Mouse (Mus musculus) testis, postnatal 14 days (tissue): Measurements from ENCODE around the gene Plekhm2.

Source experiments
- DNase-seq: peaks from one replicate; pipeline ENCODE4 v3.0.0; 2021; ENCODE audit warnings: low spot score

Gene Plekhm2

GRCm38 (mm10) chr4:141631250-141631649, 33.4 kb downstream of the Plekhm2 start:
- DNase-seq = no peak

- DNase-seq = no peak
Measured at GRCm38 (mm10) chr4:141630021-141630420, 34.7 kb downstream of the Plekhm2 start.

- DNase-seq = no peak
Measured at GRCm38 (mm10) chr4:141628661-141629060, 36.0 kb downstream of the Plekhm2 start.

- DNase-seq = no peak
Measured at GRCm38 (mm10) chr4:141627502-141627901, 37.2 kb downstream of the Plekhm2 start.

- no peak for DNase-seq
Measured at GRCm38 (mm10) chr4:141625774-141626550, 38.7 kb downstream of the Plekhm2 start.

- no peak for DNase-seq
Measured at GRCm38 (mm10) chr4:141624983-141625773, 39.5 kb downstream of the Plekhm2 start.

- no peak for DNase-seq
Measured at GRCm38 (mm10) chr4:141624134-141624533, 40.6 kb downstream of the Plekhm2 start.

GRCm38 (mm10) chr4:141623666-141624065, 41.0 kb downstream of the Plekhm2 start, which contains the start of gene Slc25a34:
Gene Slc25a34 (minus strand): TSS chr4:141623821.
- peak; percentile 69 for DNase-seq

GRCm38 (mm10) chr4:141623037-141623436, 41.7 kb downstream of the Plekhm2 start:
- no peak for DNase-seq

GRCm38 (mm10) chr4:141622580-141622979, 42.1 kb downstream of the Plekhm2 start:
- no peak for DNase-seq

GRCm38 (mm10) chr4:141622091-141622490, 42.6 kb downstream of the Plekhm2 start:
- no peak for DNase-seq

GRCm38 (mm10) chr4:141621297-141621696, 43.4 kb downstream of the Plekhm2 start:
- no peak for DNase-seq

- DNase-seq = no peak
Measured at GRCm38 (mm10) chr4:141619299-141619883, 45.3 kb downstream of the Plekhm2 start.

- no peak for DNase-seq
Measured at GRCm38 (mm10) chr4:141618565-141619243, 46.0 kb downstream of the Plekhm2 start, which contains the start of gene Tmem82. Gene Tmem82 (minus strand): TSS chr4:141618633.

GRCm38 (mm10) chr4:141617863-141618564, 46.7 kb downstream of the Plekhm2 start:
- no peak for DNase-seq

- DNase-seq = peak; percentile 53
Measured at GRCm38 (mm10) chr4:141617299-141617698, 47.4 kb downstream of the Plekhm2 start.

GRCm38 (mm10) chr4:141616811-141617210, 47.9 kb downstream of the Plekhm2 start:
- no peak for DNase-seq

GRCm38 (mm10) chr4:141614946-141615345, 49.8 kb downstream of the Plekhm2 start:
- DNase-seq = no peak

- DNase-seq = no peak
Measured at GRCm38 (mm10) chr4:141609538-141609937, 55.2 kb downstream of the Plekhm2 start.

GRCm38 (mm10) chr4:141605861-141606260, 58.8 kb downstream of the Plekhm2 start, which contains the start of gene Fblim1:
Gene Fblim1 (minus strand): TSS chr4:141606096.
- no peak for DNase-seq

- DNase-seq = no peak
Measured at GRCm38 (mm10) chr4:141605421-141605820, 59.3 kb downstream of the Plekhm2 start.
